Mouse (Mus musculus): Measurements from ENCODE around the gene Phkg1. TPM values are rescaled to one million over a fixed set of nuclear protein-coding genes. Genes with fewer than 3 reads are reported as not detected.
A peak's percentile ranks its signal among the peaks of the same experiment; 100 is the strongest.

The Phkg1 gene
- polyA plus RNA-seq, 1 experiment, result 35.5 TPM

DNA sequence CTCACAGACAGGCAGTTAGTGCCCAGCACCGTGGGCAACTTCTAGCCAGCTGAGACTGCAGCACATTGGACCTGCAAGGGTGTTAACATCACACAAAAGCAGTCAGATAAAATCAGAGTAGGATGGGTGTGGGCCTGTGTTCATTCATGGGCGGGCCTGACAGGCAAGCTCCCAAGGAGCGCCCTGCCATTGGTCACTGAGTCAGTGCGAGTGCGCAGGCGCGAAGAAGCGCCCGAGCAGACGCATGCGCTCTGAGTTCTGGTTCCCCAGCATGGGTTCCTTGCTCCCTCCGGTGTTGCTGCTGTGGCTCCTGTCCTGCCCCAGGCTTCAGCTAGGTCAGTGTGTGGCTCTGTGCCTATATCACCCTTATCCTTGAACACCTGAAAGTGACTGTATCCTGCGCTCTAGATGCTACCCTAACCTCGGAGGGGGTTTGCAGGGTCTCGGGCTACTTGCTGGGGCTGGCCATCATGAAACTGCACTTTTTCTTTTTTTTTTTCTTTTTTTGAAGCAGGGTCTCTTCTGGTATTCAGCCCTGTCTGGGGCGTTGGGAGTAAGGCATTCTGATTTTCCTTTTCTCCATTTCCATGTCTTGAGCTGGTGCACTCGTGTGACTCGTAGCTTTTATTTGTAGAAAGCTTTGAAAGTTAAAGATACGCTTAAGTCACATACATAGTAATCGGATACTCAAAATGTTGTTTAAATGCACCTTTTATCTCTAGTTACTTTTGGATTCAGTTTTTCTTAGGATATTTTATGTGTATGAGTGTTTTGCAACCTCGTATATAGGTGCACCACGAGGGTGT, 51.4 kb downstream of the Phkg1 start, which contains the start of gene Sumf2:
Gene Sumf2 (plus strand): TSS at position 235 of the 806 bp plus-strand sequence.
- peak; percentile 91 to 97 for DNase-seq (ENCODE audit: extremely low spot score in 1 of 2, low spot score in 1 of 2)

DNA sequence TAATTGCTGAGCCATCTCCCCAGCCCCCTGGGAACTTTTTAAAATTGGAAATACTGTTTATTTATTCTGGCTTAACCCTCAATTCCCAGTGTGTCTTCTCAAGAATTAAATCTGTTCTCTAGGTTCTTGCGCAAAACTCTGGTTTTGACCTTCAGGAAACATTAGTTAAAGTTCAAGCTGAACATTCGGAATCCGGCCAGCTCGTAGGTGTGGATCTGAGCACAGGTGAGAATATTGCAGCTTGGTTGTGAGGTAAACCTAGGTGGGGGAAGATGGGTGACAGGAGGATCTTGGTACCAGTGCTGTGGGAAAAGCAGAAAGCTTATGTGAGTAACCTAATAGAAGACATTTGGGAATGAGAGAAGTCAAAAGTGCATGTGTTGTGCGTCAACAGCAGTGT, 53.5 kb downstream of the Phkg1 start:
- DNase-seq (ENCODE audit: extremely low spot score in 1 of 2, low spot score in 1 of 2), result no peak

Other genes with a start within 250 kb of the Phkg1 start
- 5.3 and 5.7 TPM in 2 replicates for gene Zfp11, start 228.4 kb downstream of the Phkg1 start, polyA plus RNA-seq (2012; rRNA removed)
- gene Sept14, start 190.0 kb downstream of the Phkg1 start, polyA plus RNA-seq (2012; rRNA removed), result 0.08 TPM in 1 of 2 replicates, not detected in the other
- 104 and 105 TPM in 2 replicates for gene Mrps17, start 183.1 kb downstream of the Phkg1 start, polyA plus RNA-seq (2012; rRNA removed)
- 118 and 124 TPM in 2 replicates for gene Nipsnap2, start 173.5 kb downstream of the Phkg1 start, polyA plus RNA-seq (2012; rRNA removed)
- 18.9 and 25.2 TPM in 2 replicates for gene Psph, start 111.1 kb downstream of the Phkg1 start, polyA plus RNA-seq (2012; rRNA removed)
- 17.9 and 18.0 TPM in 2 replicates for gene Sumf2, start 51.6 kb downstream of the Phkg1 start, polyA plus RNA-seq (2012; rRNA removed)
- gene Chchd2, start 11.1 kb downstream of the Phkg1 start, polyA plus RNA-seq (2012; rRNA removed), result 775 and 986 TPM in 2 replicates
- gene Zbed5, start 2.8 kb downstream of the Phkg1 start, polyA plus RNA-seq (2012; rRNA removed), result 6.1 and 7.5 TPM in 2 replicates
- 4.1 and 4.7 TPM in 2 replicates for gene Nupr1l, start 10.0 kb upstream of the Phkg1 start, polyA plus RNA-seq (2012; rRNA removed)
- gene Vkorc1l1, start 43.4 kb upstream of the Phkg1 start, polyA plus RNA-seq (2012; rRNA removed), result 38.1 and 40.1 TPM in 2 replicates
- gene Gusb, start 104.5 kb upstream of the Phkg1 start, polyA plus RNA-seq (2012; rRNA removed), result 18.3 and 22.1 TPM in 2 replicates
- 25.0 and 29.6 TPM in 2 replicates for gene Asl, start 130.7 kb upstream of the Phkg1 start, polyA plus RNA-seq (2012; rRNA removed)
- gene Crcp, start 130.7 kb upstream of the Phkg1 start, polyA plus RNA-seq (2012; rRNA removed), result 41.8 and 44.8 TPM in 2 replicates
- 32.1 and 34.5 TPM in 2 replicates for gene Tpst1, start 174.8 kb upstream of the Phkg1 start, polyA plus RNA-seq (2012; rRNA removed)
- 8.4 and 10.7 TPM in 2 replicates for gene Kctd7, start 246.3 kb upstream of the Phkg1 start, polyA plus RNA-seq (2012; rRNA removed)